Mouse (Mus musculus) C2C12 (cell line): ENCODE results near the gene Zfp113. TPM values are rescaled to one million over a fixed set of nuclear protein-coding genes. Genes with fewer than 3 reads are reported as not detected.
"Not testable (repeated sequence)": the region's sequence is repeated elsewhere in the genome, so short reads cannot be mapped to it uniquely, and the experiment has no call there.

Experiments used
- H3K27me3 ChIP-seq: one replicate; pipeline ENCODE4 v1.6.1; 2011; ENCODE audit not compliant: control insufficient read depth, insufficient read depth, insufficient read length
- H3K36me3 ChIP-seq: one replicate; pipeline ENCODE4 v1.6.1; 2011; ENCODE audit not compliant: control insufficient read depth, insufficient read depth
- H3K4me3 ChIP-seq: one replicate; pipeline ENCODE4 v1.5.1; 2011; ENCODE audit warnings: mild to moderate bottlenecking, control low read depth; ENCODE audit not compliant: poor library complexity, insufficient read depth, severe bottlenecking
- H3K79me2 ChIP-seq: one replicate; pipeline ENCODE4 v1.6.1; 2011; ENCODE audit not compliant: control insufficient read depth, insufficient read depth
- H3K79me3 ChIP-seq: one replicate; pipeline ENCODE4 v1.6.1; 2011; ENCODE audit warnings: low read depth, control low read depth
- H3ac ChIP-seq: one replicate; pipeline ENCODE3; 2011; ENCODE audit warnings: low read depth; ENCODE audit not compliant: control insufficient read depth, insufficient read length
- CEBPB ChIP-seq: IDR thresholded peaks from one replicate; pipeline ENCODE4 v1.6.1; 2011; ENCODE audit warnings: low read depth, mild to moderate bottlenecking, control low read depth, moderate library complexity
- CTCF ChIP-seq: IDR thresholded peaks from one replicate; pipeline ENCODE4 v1.5.1; 2011; ENCODE audit not compliant: control insufficient read depth, insufficient read depth, insufficient read length
- FOSL1 ChIP-seq: IDR thresholded peaks from one replicate; pipeline ENCODE4 v1.8.0; 2011; ENCODE audit warnings: mild to moderate bottlenecking, low read length; ENCODE audit not compliant: poor library complexity, insufficient read depth, severe bottlenecking
- MAX ChIP-seq: IDR thresholded peaks from one replicate; pipeline ENCODE4 v1.6.1; 2011; ENCODE audit warnings: mild to moderate bottlenecking, control low read depth
- MYOD1 ChIP-seq: IDR thresholded peaks from one replicate; pipeline ENCODE4 v1.6.1; 2011; ENCODE audit warnings: low read depth; ENCODE audit not compliant: control insufficient read depth, insufficient read length
- MYOG ChIP-seq: IDR thresholded peaks from one replicate; pipeline ENCODE4 v1.6.1; 2011; ENCODE audit not compliant: control insufficient read depth, insufficient read length; ENCODE audit errors: extremely low read depth
- USF1 ChIP-seq: IDR thresholded peaks from one replicate; pipeline ENCODE4 v1.6.1; 2011; ENCODE audit warnings: low read depth, mild to moderate bottlenecking, control low read depth, moderate library complexity
- polyA plus RNA-seq: library from polyadenylated mRNA; unstranded; fragments of >200 nt; fragmentation: generic; extraction: Trizol; gene quantifications from one replicate; pipeline ENCODE4 v1.2.1, GENCODE M21; 2012; ENCODE audit warnings: missing spikeins

Zfp113 gene
- polyA plus RNA-seq, 1 experiment: 1.9 TPM

- peak overlapping the region; percentile 70 for H3ac ChIP-seq
- H3K4me3 ChIP-seq: peak overlapping the region; percentile 48
- peaks cover 20% of the 10 kb centered on the region for H3K79me3 ChIP-seq
- TF ChIP-seq MYOD1 (no peak), USF1 (no peak), MAX (no peak), FOSL1 (no peak), CEBPB (no peak), MYOG (no peak), CTCF (no peak)
- peaks cover 32% of the 10 kb centered on the region for H3K79me2 ChIP-seq
- no peaks in the 10 kb centered on the region for H3K27me3 ChIP-seq
- H3K36me3 ChIP-seq: no peaks in the 10 kb centered on the region
These were observed 38.1 kb downstream of the Zfp113 start for GRCm38 (mm10) chr5:138117199-138118015.

DNA sequence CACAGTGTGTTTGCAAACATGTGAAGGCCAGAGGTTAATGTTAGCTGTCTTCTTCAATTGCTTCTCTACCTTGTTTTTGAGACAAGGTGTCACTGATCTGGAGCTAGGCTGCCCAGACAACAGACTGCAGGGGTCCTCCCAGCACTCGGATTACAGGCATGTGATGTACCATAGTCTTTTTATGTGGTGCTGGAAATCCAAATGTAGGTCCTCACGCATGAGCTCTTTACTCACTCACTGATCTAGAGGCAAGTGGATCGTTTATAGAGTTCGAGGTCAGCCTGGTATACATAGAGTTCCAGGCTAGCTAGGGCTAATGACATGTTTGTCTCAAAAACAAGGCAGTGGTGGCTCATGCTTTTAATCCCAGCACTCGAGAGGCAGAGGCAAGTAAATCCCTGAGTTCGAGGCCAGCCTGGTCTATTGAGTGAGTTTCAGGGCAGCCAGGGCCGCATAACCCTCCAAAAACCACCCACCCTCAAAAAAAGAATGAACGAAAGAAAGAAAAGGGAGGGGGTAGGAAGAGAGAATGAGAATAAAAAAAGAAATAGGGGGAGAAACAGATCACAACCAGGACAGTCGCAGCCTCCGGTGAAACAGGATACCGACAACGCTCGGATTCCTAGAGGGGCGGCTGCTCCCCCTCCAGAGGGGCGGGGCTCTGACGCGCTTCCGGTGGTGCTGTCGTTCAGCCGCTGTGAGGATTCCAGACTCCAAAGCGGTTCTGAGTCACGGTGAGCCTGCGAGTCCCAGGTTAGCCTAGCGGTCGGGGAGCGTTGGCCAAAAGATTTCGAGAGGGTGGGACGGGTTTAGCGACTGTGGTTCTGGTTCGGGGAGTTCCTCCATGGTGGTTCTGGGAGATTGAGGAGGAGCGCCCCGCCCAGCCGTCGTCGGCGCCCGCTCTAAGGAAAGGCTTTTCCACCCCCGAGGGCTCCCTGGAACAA is 39.0 kb downstream of the Zfp113 start, which contains the start of gene Zscan21:
Gene Zscan21, plus strand, starts transcription at position 649 of the 944 bp plus-strand sequence.
- TF ChIP-seq FOSL1 (no peak), USF1 (no peak), CEBPB (no peak), MAX (no peak), CTCF (no peak), MYOG (no peak), MYOD1 (no peak)
- Histone ChIP-seq H3K79me3 (peaks cover 20% of the 10 kb centered on the region), H3K27me3 (no peaks in the 10 kb centered on the region), H3K79me2 (peaks cover 32% of the 10 kb centered on the region), H3ac (peak within 1 kb of the TSS; percentile 70), H3K4me3 (peak within 1 kb of the TSS; percentile 48), H3K36me3 (no peaks in the 10 kb centered on the region)

GRCm38 (mm10) chr5:138109847-138110396 is 45.6 kb downstream of the Zfp113 start:
- not testable (repeated sequence) for H3K27me3 ChIP-seq, H3ac ChIP-seq, H3K79me2 ChIP-seq, H3K4me3 ChIP-seq, H3K79me3 ChIP-seq, H3K36me3 ChIP-seq

DNA sequence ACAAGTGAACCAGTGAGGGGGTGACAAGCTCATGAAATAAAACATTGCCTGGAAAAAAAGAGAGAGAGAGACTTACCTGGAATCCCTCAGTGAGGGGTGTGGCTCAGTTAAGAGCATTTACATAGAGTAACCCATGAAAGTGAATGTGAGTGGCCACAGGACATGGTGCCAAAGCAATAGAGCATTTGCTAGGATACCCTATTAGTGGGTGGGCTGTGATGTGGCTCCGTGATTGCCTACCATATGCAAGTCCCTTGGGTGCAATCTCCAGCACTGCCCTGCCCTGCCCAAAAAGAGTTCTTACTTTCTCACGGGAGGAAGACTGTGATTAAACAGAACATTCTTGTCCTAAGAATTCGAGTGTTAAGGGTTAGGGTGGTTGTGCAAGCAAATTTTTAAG is 48.4 kb downstream of the Zfp113 start:
- Histone ChIP-seq H3K27me3 (no peaks in the 10 kb centered on the region), H3ac (no peak overlapping the region), H3K79me3 (no peaks in the 10 kb centered on the region), H3K79me2 (no peaks in the 10 kb centered on the region), H3K36me3 (peaks cover 12% of the 10 kb centered on the region), H3K4me3 (no peak overlapping the region)
- TF ChIP-seq USF1 (no peak), CEBPB (no peak), CTCF (no peak), MAX (no peak), FOSL1 (no peak), MYOG (no peak)

- H3K79me2 ChIP-seq: no peaks in the 10 kb centered on the region
- TF ChIP-seq CTCF (no peak), MYOG (no peak), MAX (no peak), CEBPB (no peak), MYOD1 (no peak), FOSL1 (no peak), USF1 (no peak)
- no peaks in the 10 kb centered on the region for H3K27me3 ChIP-seq
- H3K36me3 ChIP-seq: peaks cover 31% of the 10 kb centered on the region
- H3K4me3 ChIP-seq: no peak overlapping the region
- no peak overlapping the region for H3ac ChIP-seq
- H3K79me3 ChIP-seq: no peaks in the 10 kb centered on the region
These were observed 50.6 kb downstream of the Zfp113 start for GRCm38 (mm10) chr5:138104976-138105375.
